Mouse (Mus musculus) hindbrain, embryonic 13.5 days (tissue): ENCODE measurements around the gene Olfr186. TPM values are rescaled to one million over a fixed set of nuclear protein-coding genes. Genes with fewer than 3 reads are reported as not detected.
"Not testable (repeated sequence)": the region's sequence is repeated elsewhere in the genome, so short reads cannot be mapped to it uniquely, and the experiment has no call there.

Experiments used
- ATAC-seq: fragments of 200-750 bp; cut with Nextera tagmentation; 2 replicates; pipeline ENCODE4 v1.8.0; 2017; ENCODE audit warnings: moderate TSS enrichment; ENCODE audit not compliant: low FRiP score
- H3K27ac ChIP-seq: fragments of 300-500 bp; sonication (generic); 2 replicates; pipeline ENCODE4 v1.5.1; 2015; ENCODE audit warnings: inconsistent platforms, mild to moderate bottlenecking, moderate library complexity
- H3K27me3 ChIP-seq: fragments of 300-500 bp; sonication (generic); 2 replicates; pipeline ENCODE4 v1.6.1; 2015; ENCODE audit warnings: mild to moderate bottlenecking, inconsistent platforms
- H3K36me3 ChIP-seq: fragments of 300-500 bp; sonication (generic); 2 replicates; pipeline ENCODE4 v1.6.1; 2015; ENCODE audit warnings: mild to moderate bottlenecking, inconsistent platforms
- H3K4me1 ChIP-seq: fragments of 300-500 bp; sonication (generic); replicated peaks from 2 replicates; pipeline ENCODE4 v1.6.1; 2015; ENCODE audit warnings: inconsistent platforms
- H3K4me2 ChIP-seq: fragments of 300-500 bp; sonication (generic); 2 replicates; pipeline ENCODE4 v1.6.1; 2015; ENCODE audit warnings: inconsistent platforms, mild to moderate bottlenecking, moderate library complexity
- H3K4me3 ChIP-seq: fragments of 300-500 bp; sonication (generic); 2 replicates; pipeline ENCODE4 v1.5.1; 2015; ENCODE audit warnings: mild to moderate bottlenecking, inconsistent platforms
- H3K9ac ChIP-seq: fragments of 300-500 bp; sonication (generic); 2 replicates; pipeline ENCODE4 v1.6.1; 2015; ENCODE audit warnings: mild to moderate bottlenecking, inconsistent platforms
- H3K9me3 ChIP-seq: fragments of 300-500 bp; sonication (generic); 2 replicates; pipeline ENCODE4 v1.6.1; 2016; ENCODE audit warnings: inconsistent platforms
- WGBS: fragments of 180-500 bp; shearing (Covaris S2); methylation state at CpG from one replicate; pipeline ENCODE4 v1.1.7; 2015; 5-methylcytosine and 5-hydroxymethylcytosine counted together
- polyA plus RNA-seq: library from polyadenylated mRNA; unstranded; fragments of >200 nt; fragmentation: Nextera tagmentation; extraction: Ambion mirVana; gene quantifications from 2 replicates; pipeline ENCODE4 v1.2.1, GENCODE M21; 2015

The Olfr186 gene
- not detected in 2 replicates for polyA plus RNA-seq

DNA sequence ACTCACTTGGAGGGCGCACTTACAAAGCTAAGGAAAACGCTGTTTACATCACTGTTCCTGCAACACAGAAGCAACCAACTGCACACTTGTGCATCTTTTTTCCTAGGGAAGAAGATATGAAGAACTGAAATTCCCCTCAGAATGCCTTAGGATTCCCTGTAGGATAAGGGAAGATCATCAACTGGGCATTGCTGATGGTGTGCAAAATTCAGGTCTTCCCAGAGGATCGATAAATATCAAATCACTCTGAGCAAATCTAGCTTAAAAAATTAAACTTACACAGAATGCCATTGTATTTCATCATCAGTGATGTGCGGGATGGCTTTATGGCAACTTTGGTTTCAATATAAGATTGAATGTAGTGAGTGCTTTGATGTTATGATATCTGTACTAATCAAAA, at the start of gene Olfr186:
Gene Olfr186, minus strand, starts transcription at position 101 of the 400 bp plus-strand sequence.
- Histone ChIP-seq H3K27ac (no peak within 1 kb of the TSS), H3K36me3 (no peaks in the 10 kb centered on the region), H3K9ac (no peak within 1 kb of the TSS), H3K4me1 (no peaks in the 10 kb centered on the region), H3K9me3 (no peaks in the 10 kb centered on the region), H3K4me3 (no peak within 1 kb of the TSS), H3K27me3 (no peaks in the 10 kb centered on the region), H3K4me2 (no peak within 1 kb of the TSS)
- ATAC-seq: no peak
- WGBS: 94% methylated on average over 4 of the region's 4 CpGs

DNA sequence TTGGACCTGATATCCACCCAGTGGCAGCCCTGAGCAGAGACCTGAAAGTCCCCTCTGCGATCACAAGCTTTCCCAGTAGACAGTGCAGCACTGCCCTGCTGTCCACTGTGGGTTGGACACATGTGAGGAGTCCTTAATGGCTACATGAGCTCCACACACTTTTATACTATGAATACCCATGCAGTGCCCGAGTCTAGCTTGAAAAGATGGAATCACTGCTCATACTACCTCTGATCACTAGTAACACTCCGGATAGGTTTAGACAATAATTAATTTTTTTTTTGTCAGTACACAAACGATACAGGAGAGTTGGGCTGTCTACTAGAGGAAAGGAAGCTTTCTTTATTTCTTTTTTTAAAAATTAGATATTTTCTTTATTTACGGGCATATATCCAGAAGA, 47.8 kb upstream of the Olfr186 start, which contains the start of gene Olfr190:
Gene Olfr190, minus strand, starts transcription at position 101 of the 400 bp plus-strand sequence.
- ATAC-seq: no peak
- WGBS: 93% methylated on average over 5 of the region's 5 CpGs
- Histone ChIP-seq H3K9me3 (no peaks in the 10 kb centered on the region), H3K9ac (no peak within 1 kb of the TSS), H3K4me1 (no peaks in the 10 kb centered on the region), H3K27me3 (no peaks in the 10 kb centered on the region), H3K4me3 (no peak within 1 kb of the TSS), H3K4me2 (no peak within 1 kb of the TSS), H3K36me3 (no peaks in the 10 kb centered on the region), H3K27ac (no peak within 1 kb of the TSS)

DNA sequence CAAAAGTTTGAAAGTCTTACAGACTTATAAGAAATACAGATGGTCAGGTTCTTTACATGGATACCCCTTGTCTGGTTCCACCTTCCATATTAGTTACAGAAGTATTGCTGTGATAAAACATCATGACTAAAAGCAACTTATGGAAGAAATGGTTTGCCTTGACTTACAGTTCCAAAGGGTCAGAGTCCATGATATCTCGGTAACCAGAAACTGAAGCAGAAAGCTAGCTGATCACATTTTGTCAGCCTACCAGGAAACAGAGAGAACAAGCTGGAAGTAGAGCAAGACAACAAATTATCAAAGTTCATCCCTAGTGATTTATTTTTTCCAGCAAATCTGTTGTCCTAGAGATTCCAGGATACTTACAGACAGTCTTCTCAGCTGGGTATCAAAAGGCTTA, 43.4 kb upstream of the Olfr186 start:
- WGBS: 80% methylated on average over 1 of the region's 1 CpGs
- H3K27ac ChIP-seq: no peak overlapping the region
- H3K4me2 ChIP-seq: no peak overlapping the region
- H3K27me3 ChIP-seq: no peaks in the 10 kb centered on the region
- ATAC-seq: no peak
- no peak overlapping the region for H3K9ac ChIP-seq
- no peaks in the 10 kb centered on the region for H3K4me1 ChIP-seq
- H3K9me3 ChIP-seq: no peaks in the 10 kb centered on the region
- H3K36me3 ChIP-seq: no peaks in the 10 kb centered on the region
- H3K4me3 ChIP-seq: no peak overlapping the region

DNA sequence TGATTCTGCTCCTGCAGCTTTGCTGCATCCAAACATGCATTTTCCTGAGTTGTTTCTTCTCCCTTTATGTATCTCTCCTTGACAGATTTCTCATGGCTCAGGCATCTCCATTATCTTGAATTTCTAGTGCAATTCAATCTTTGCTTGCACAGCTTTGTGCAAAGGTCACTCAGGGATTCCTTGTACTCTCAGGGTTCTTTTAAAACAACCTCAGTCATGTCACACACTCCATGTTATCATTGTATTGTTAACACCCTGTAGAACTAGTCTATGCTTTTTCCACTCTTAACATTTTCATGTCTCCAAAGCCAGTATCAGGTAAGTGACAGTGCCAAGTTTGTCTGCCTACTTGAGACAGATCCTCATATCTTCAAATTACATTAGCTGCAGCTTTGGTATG, 41.7 kb upstream of the Olfr186 start:
- H3K9me3 ChIP-seq: no peaks in the 10 kb centered on the region
- no peak overlapping the region for H3K4me2 ChIP-seq
- no peaks in the 10 kb centered on the region for H3K4me1 ChIP-seq
- H3K4me3 ChIP-seq: no peak overlapping the region
- H3K9ac ChIP-seq: no peak overlapping the region
- no peak for ATAC-seq
- no peaks in the 10 kb centered on the region for H3K27me3 ChIP-seq
- no peaks in the 10 kb centered on the region for H3K36me3 ChIP-seq
- no peak overlapping the region for H3K27ac ChIP-seq

DNA sequence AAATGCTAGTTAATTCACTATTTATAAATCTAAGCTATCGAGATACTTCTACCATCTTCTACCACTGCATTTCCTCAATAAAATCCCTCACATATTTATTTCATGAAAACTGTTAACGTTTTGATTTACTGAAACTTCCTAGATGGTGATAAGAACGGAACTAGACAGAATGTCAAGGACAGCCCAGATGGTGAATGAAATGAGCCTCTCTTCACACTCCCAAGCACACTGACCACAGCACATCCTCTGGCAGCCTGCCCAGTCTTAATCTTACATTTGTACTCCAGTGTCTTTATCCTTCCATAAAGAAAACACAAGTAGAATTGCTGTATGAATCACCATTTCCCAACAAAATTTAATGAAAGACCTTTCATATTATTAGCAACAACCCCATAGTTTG, 32.3 kb upstream of the Olfr186 start:
- WGBS: 78% methylated on average over 3 of the region's 3 CpGs
- not testable (repeated sequence) for H3K9me3 ChIP-seq, H3K27ac ChIP-seq, H3K9ac ChIP-seq, H3K36me3 ChIP-seq, H3K4me1 ChIP-seq, H3K4me3 ChIP-seq, H3K27me3 ChIP-seq, H3K4me2 ChIP-seq, ATAC-seq

DNA sequence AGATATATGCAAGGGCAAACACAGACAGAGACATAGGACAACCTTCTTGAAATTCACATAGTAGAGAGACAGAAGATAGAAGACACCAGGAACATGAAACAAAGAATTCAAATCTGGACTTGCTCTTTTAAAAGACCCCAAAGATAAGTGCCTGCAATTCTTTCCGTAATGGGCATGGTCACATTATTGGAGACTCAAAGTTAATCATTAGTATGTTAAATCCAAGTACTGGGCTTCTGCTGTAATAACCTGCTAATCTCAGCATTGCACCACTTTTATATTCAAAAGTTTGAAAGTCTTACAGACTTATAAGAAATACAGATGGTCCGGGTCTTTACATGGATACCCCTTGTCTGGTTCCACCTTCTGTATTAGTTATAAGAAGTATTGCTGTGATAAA, 19.2 kb upstream of the Olfr186 start:
- H3K4me1 ChIP-seq, H3K36me3 ChIP-seq, H3K9ac ChIP-seq, H3K9me3 ChIP-seq, H3K4me2 ChIP-seq, H3K27ac ChIP-seq, ATAC-seq, H3K27me3 ChIP-seq, H3K4me3 ChIP-seq: not testable (repeated sequence)
- 96% methylated on average over 2 of the region's 2 CpGs for WGBS

DNA sequence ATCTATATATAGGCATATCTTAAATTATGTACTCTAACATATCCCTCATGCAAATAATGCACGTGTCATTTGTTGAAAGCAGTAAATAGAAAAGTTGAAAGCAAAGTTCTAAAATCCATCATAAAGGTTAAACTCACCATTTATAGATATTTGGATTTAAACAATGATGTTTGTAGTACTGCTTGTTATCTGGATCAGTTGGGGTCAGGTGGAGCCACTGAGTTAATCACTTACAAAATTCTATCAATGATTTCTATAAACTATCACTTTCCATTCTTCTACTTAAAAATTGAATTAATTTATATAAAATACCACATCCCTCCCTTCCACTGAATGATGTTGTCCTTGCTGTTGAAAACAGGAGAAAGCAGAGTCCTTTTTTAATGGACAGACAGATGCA, 18.8 kb upstream of the Olfr186 start:
- ATAC-seq: no peak
- H3K27ac ChIP-seq: no peak overlapping the region
- no peaks in the 10 kb centered on the region for H3K27me3 ChIP-seq
- H3K36me3 ChIP-seq: no peaks in the 10 kb centered on the region
- no peaks in the 10 kb centered on the region for H3K4me1 ChIP-seq
- no peak overlapping the region for H3K4me2 ChIP-seq
- no peak overlapping the region for H3K4me3 ChIP-seq
- no peak overlapping the region for H3K9ac ChIP-seq
- 74% methylated on average over 1 of the region's 1 CpGs for WGBS
- no peaks in the 10 kb centered on the region for H3K9me3 ChIP-seq

DNA sequence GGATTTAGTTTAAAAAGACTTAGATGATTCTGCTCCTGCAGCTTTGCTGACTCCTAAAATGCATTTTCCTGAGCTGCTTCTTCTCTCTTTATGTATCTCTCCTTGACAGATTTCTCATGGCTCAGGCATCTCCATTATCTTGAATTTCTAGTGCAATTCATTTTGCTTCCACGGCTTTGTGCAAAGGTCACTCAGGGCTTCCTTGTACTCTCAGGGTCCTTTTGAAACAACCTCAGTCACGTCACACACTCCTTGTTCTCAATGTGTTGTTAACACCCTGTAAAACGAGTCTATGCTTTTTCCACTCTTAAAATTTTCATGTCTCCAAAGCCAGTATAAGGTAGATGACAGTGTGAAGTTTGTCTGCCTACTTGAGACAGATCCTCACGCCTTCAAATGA, 17.5 kb upstream of the Olfr186 start:
- Histone ChIP-seq H3K27me3 (no peaks in the 10 kb centered on the region), H3K4me2 (no peak overlapping the region), H3K4me3 (no peak overlapping the region), H3K9me3 (no peaks in the 10 kb centered on the region), H3K36me3 (no peaks in the 10 kb centered on the region), H3K9ac (no peak overlapping the region), H3K27ac (no peak overlapping the region), H3K4me1 (no peaks in the 10 kb centered on the region)
- no peak for ATAC-seq
- 61% methylated on average over 4 of the region's 4 CpGs for WGBS

DNA sequence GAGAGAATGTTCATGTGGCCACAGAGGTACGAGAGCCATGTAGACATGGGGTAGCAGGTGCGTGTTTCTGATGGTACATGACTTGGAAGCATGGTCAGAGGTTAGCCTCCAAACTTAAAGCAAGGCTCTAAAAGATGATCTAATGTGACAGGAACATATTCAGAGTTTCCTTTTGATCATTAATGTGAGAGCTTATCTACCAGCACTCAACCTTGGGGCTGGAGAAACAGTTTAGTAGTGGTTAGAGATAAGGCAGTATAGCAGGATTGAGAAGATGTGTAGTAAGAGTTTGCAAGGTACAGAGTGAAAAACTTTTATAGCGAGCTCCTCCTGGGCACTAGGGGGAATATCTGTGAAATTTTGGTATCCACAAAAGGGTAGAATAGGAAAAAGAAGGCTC, 15.7 kb upstream of the Olfr186 start:
- H3K27ac ChIP-seq: no peak overlapping the region
- no peak for ATAC-seq
- no peak overlapping the region for H3K4me2 ChIP-seq
- no peak overlapping the region for H3K4me3 ChIP-seq
- H3K9ac ChIP-seq: no peak overlapping the region
- H3K9me3 ChIP-seq: no peaks in the 10 kb centered on the region
- no peaks in the 10 kb centered on the region for H3K4me1 ChIP-seq
- WGBS: 87% methylated on average over 3 of the region's 3 CpGs
- H3K36me3 ChIP-seq: no peaks in the 10 kb centered on the region
- no peaks in the 10 kb centered on the region for H3K27me3 ChIP-seq

DNA sequence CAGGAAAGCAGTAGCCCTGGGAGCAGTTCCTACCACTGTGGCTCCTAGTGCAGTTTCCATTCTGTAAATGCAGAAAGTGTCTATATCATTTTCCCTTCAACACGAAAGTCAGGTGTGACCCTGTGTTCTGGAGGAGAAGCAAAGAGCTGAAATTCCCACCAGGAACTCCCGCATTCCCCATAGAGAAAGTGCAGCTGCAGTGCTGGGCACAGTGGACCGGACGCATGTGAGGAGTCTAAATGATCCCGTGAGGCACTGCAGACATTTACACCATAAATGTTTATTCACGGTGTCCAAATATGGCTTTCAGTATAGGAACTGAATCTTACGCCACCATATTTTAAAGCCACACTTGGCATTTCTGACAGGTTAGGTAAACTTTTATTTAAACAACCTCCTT, 9.6 kb upstream of the Olfr186 start, which contains the start of gene Olfr187:
Gene Olfr187, minus strand, starts transcription at position 58 of the 400 bp plus-strand sequence.
- ATAC-seq: no peak
- Histone ChIP-seq H3K36me3 (no peaks in the 10 kb centered on the region), H3K9ac (no peak within 1 kb of the TSS), H3K27ac (no peak within 1 kb of the TSS), H3K27me3 (no peaks in the 10 kb centered on the region), H3K4me2 (no peak within 1 kb of the TSS), H3K4me3 (no peak within 1 kb of the TSS), H3K4me1 (no peaks in the 10 kb centered on the region), H3K9me3 (no peaks in the 10 kb centered on the region)
- WGBS: 88% methylated on average over 7 of the region's 7 CpGs

DNA sequence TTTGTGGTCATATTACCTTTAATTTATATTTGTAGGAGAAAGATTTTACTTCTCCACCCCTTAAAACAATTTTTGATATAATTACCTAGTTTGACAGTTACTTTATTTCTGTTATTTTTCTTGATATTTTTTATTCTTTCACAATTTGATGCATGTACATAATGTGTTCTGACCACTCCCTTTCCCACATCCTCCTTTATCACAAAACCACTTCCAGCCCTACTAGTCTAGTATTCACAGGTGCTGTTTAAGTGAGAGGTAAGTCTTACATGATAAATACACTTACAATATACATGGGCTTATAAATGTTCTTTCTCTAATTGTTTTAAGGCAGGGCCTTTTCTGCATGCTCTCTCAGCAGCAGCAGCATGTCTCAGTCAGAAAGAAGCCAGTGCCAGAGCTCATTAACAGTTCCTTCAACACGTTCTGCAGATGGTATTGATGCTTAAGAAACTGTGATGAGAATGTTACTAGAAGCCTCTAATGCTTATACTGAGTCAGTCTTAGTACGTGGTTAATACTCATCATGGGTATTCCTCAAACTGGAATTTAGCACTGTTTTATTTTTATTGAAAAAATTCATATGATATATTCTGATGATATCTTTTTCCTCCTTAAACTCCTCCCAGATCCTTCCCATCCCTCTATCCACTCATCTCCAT, 16.6 kb downstream of the Olfr186 start:
- WGBS: 62% methylated on average over 2 of the region's 2 CpGs

DNA sequence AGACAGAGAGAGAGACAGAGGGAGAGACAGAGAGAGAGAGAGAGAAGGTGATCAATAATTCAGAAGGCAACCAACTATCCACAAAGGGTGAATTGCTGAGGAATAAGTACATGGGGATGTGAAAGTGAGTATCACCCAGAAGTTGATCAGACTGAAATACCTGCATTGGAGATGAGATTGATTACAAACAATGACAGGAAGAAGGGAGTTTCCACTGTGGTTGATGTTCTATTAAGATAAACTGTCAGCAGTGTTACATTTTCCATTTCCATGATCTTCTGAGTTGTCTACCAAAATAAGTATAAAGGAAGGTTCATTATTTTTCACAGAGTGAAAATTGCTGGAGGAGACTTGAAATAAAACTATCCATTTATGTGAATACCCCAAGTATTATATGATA, 22.9 kb downstream of the Olfr186 start:
- Histone ChIP-seq H3K27me3 (no peaks in the 10 kb centered on the region), H3K9me3 (no peaks in the 10 kb centered on the region), H3K36me3 (no peaks in the 10 kb centered on the region), H3K4me2 (no peak overlapping the region), H3K27ac (no peak overlapping the region), H3K9ac (no peak overlapping the region), H3K4me1 (no peaks in the 10 kb centered on the region), H3K4me3 (no peak overlapping the region)
- no peak for ATAC-seq

More for the DNA sequence above, 16.6 kb downstream of the Olfr186 start:
- H3K4me2 ChIP-seq: no peak overlapping the region
- H3K9ac ChIP-seq: no peak overlapping the region
- no peaks in the 10 kb centered on the region for H3K27me3 ChIP-seq
- no peak overlapping the region for H3K27ac ChIP-seq
- ATAC-seq: no peak
- H3K4me3 ChIP-seq: no peak overlapping the region
- no peaks in the 10 kb centered on the region for H3K4me1 ChIP-seq
- H3K9me3 ChIP-seq: no peaks in the 10 kb centered on the region
- no peaks in the 10 kb centered on the region for H3K36me3 ChIP-seq

DNA sequence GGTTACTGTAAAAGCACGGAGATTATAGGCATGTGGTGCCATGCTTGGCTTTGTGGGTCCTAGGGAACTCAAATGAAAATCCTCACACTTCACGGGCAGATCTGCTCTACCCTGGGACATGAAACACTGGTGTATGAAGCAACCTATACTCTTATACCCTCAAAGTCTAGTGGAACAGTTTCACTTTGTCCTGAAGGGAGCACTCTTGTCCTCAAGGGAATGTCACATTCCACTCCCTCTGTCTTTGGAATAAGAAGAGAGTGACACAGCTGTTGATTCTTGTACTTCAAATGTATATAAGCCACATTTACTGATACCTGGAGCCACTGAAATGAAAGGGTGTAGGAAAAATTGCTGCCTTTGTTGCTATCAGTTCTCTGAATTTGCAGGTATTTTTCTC, 35.0 kb downstream of the Olfr186 start, which contains the start of gene Olfr183:
Gene Olfr183, plus strand, starts transcription at position 301 of the 400 bp plus-strand sequence.
- no peaks in the 10 kb centered on the region for H3K9me3 ChIP-seq
- 80% methylated on average over 2 of the region's 2 CpGs for WGBS
- no peaks in the 10 kb centered on the region for H3K27me3 ChIP-seq
- H3K4me3 ChIP-seq: no peak within 1 kb of the TSS
- H3K4me2 ChIP-seq: no peak within 1 kb of the TSS
- no peaks in the 10 kb centered on the region for H3K36me3 ChIP-seq
- H3K4me1 ChIP-seq: no peaks in the 10 kb centered on the region
- H3K9ac ChIP-seq: no peak within 1 kb of the TSS
- no peak for ATAC-seq
- H3K27ac ChIP-seq: no peak within 1 kb of the TSS
